Comparison of ENCODE assay signal across 16 mouse cellular contexts in genomic region chr13:101712099-101712498, GRCm38 (mm10). TPM values are rescaled to one million over a fixed set of nuclear protein-coding genes. Genes with fewer than 3 reads are reported as not detected.
A peak's percentile ranks its signal among the peaks of the same experiment; 100 is the strongest.
DNase-seq lines count a peak whose midpoint lies in the region; ATAC-seq and TF ChIP-seq lines count a peak whose summit lies in the region.
"Had no signal": no experiment of that assay in that cellular context is flagged by ENCODE, and none has a peak within 500 bp of the region (broad histone marks: within the 10 kb centered on the region; RNA-seq: fewer than 3 reads in every experiment).

No protein-coding gene starts in this region.

- H3K9me3 ChIP-seq in liver, postnatal 0 days (ENCODE audit: low read length): no peaks in the 10 kb centered on the region
- H3K9me3 ChIP-seq in liver, embryonic 12.5 days (replicated peaks): no peaks in the 10 kb centered on the region
- H3K9me3 ChIP-seq: embryonic facial prominence, embryonic 13.5 days; hindbrain, embryonic 10.5 days; liver, embryonic 15.5 days; neural tube, embryonic 12.5 days had no signal

- peaks cover 51% of the 10 kb centered on the region for H3K79me2 ChIP-seq in myocyte (ENCODE audit: control insufficient read depth, insufficient read depth)

- H3K36me3 ChIP-seq in liver, postnatal 0 days (replicated peaks; ENCODE audit: insufficient read depth, low read length): peaks cover 13% of the 10 kb centered on the region
- H3K36me3 ChIP-seq in liver, embryonic 12.5 days: peaks cover 17% of the 10 kb centered on the region
- peaks cover 23% of the 10 kb centered on the region for H3K36me3 ChIP-seq in myocyte (ENCODE audit: control insufficient read depth, insufficient read depth)
- peaks cover 1% of the 10 kb centered on the region; the same call in 1 of the 2 replicates for H3K36me3 ChIP-seq in kidney, adult 2 months (ENCODE audit: control insufficient read depth, insufficient read depth, low read length)

- intact Hi-C loops in left cerebral cortex, postnatal 25 days (cut with DNase I): no loop called here

- no peak overlapping the region for H3K4me2 ChIP-seq in liver, postnatal 0 days (ENCODE audit: low read depth, low read length)
- H3K4me2 ChIP-seq in liver, embryonic 12.5 days: no peak overlapping the region
- H3K4me2 ChIP-seq in myocyte (ENCODE audit: low read depth): no peak overlapping the region
- H3K4me2 ChIP-seq: embryonic facial prominence, embryonic 13.5 days; liver, embryonic 15.5 days; neural tube, embryonic 12.5 days had no signal

- no peak overlapping the region for H3K9ac ChIP-seq in liver, postnatal 0 days (replicated peaks)
- no peak overlapping the region for H3K9ac ChIP-seq in liver, embryonic 12.5 days
- H3K9ac ChIP-seq: embryonic facial prominence, embryonic 13.5 days; liver, embryonic 15.5 days; neural tube, embryonic 12.5 days had no signal

- no peak for TF ChIP-seq POLR2A in myocyte (IDR thresholded peaks at IDR 0.05; ENCODE audit: insufficient read length, low read depth)
- no peak for TF ChIP-seq POLR2A in kidney, adult 2 months (IDR thresholded peaks at IDR 0.05; ENCODE audit: low read depth, low read length)

- WGBS in liver, postnatal 0 days (ENCODE audit: insufficient replicate concordance): 71% methylated on average over 9 of the region's 9 CpGs
- 82% methylated on average over 9 of the region's 9 CpGs for WGBS in liver, embryonic 12.5 days (ENCODE audit: insufficient replicate concordance)
- 64% methylated on average over 9 of the region's 9 CpGs for WGBS in kidney, adult 2 months

- no peaks in the 10 kb centered on the region for H3K4me1 ChIP-seq in liver, postnatal 0 days (ENCODE audit: insufficient read depth)
- 0 out of 2 replicates have a peak, but pooled peaks cover 4% of the 10 kb centered on the region for H3K4me1 ChIP-seq in liver, embryonic 12.5 days
- H3K4me1 ChIP-seq in kidney, adult 2 months (ENCODE audit: control insufficient read depth, insufficient read depth, low read length): peaks cover 20% of the 10 kb centered on the region
- H3K4me1 ChIP-seq: hindbrain, embryonic 10.5 days; neural tube, embryonic 12.5 days had no signal

- TF ChIP-seq CTCF in liver, postnatal 0 days (IDR thresholded peaks at IDR 0.05; ENCODE audit: low read depth): no peak
- TF ChIP-seq CTCF in kidney, adult 2 months (conservative IDR thresholded peaks at IDR 0.05; ENCODE audit: insufficient read depth, insufficient read length, low read depth, low read length): no peak

- H3ac ChIP-seq in myocyte (ENCODE audit: control insufficient read depth, insufficient read length): no peak overlapping the region

- ATAC-seq in liver, postnatal 0 days: no peak
- no peak for ATAC-seq in liver, embryonic 12.5 days
- ATAC-seq in common myeloid progenitor, adult 5-6 weeks (replicated peaks; ENCODE audit: low read depth, poor library complexity, severe bottlenecking): 0 out of 2 replicates have a peak, but pooled peaks have one; percentile 24

- peak; percentile 42 for DNase-seq in adrenal gland, postnatal 14 days
- no peak for DNase-seq in adrenal gland, postnatal 10 days
- no peak for DNase-seq in liver, postnatal 0 days
- no peak for DNase-seq in left cerebral cortex, postnatal 25 days (ENCODE audit: low spot score in 2 of 2)
- no peak for DNase-seq in kidney, adult 2 months
- DNase-seq: cerebellum, adult 8-10 months; layer of hippocampus, postnatal 36 days; lung, postnatal 14 days; thymus, postnatal 4 days had no signal

- TF ChIP-seq EP300 in liver, postnatal 0 days (IDR thresholded peaks at IDR 0.05; ENCODE audit: low read depth): peak; percentile 29; the same call in 1 of the 2 replicates

- H3K27ac ChIP-seq in liver, postnatal 0 days (ENCODE audit: low read depth): no peak overlapping the region
- H3K27ac ChIP-seq in liver, embryonic 12.5 days: no peak overlapping the region
- H3K27ac ChIP-seq in kidney, adult 2 months (ENCODE audit: insufficient read depth, low read depth, low read length): no peak overlapping the region
- H3K27ac ChIP-seq: hindbrain, embryonic 10.5 days; liver, embryonic 15.5 days; neural tube, embryonic 12.5 days had no signal

- H3K27me3 ChIP-seq in liver, postnatal 0 days (ENCODE audit: insufficient read depth, low read length): no peaks in the 10 kb centered on the region
- no peaks in the 10 kb centered on the region for H3K27me3 ChIP-seq in liver, embryonic 12.5 days (replicated peaks)
- no peaks in the 10 kb centered on the region for H3K27me3 ChIP-seq in myocyte (ENCODE audit: control insufficient read depth, insufficient read depth, insufficient read length)
- H3K27me3 ChIP-seq in kidney, adult 2 months (replicated peaks; ENCODE audit: control insufficient read depth, insufficient read depth, low read length): no peaks in the 10 kb centered on the region
- H3K27me3 ChIP-seq: embryonic facial prominence, embryonic 13.5 days; liver, embryonic 15.5 days; neural tube, embryonic 12.5 days had no signal

- no peak overlapping the region for H3K4me3 ChIP-seq in liver, postnatal 0 days (ENCODE audit: low read depth, low read length)
- H3K4me3 ChIP-seq in liver, embryonic 12.5 days: no peak overlapping the region
- H3K4me3 ChIP-seq in myocyte: no peak overlapping the region
- no peak overlapping the region for H3K4me3 ChIP-seq in kidney, adult 2 months (ENCODE audit: insufficient read depth, low read depth, low read length)
- H3K4me3 ChIP-seq: embryonic facial prominence, embryonic 13.5 days; hindbrain, embryonic 10.5 days; liver, embryonic 15.5 days; neural tube, embryonic 12.5 days had no signal

TF ChIP-seq in myocyte, 11 proteins besides CTCF, POLR2A, EP300 and RAD21:
- TF ChIP-seq CEBPB (IDR thresholded peaks at IDR 0.05; ENCODE audit: insufficient read depth, poor library complexity, severe bottlenecking) (peak; percentile 96), SRF (IDR thresholded peaks at IDR 0.05; ENCODE audit: control insufficient read depth, insufficient read length, low read depth) (no peak), E2F4 (IDR thresholded peaks at IDR 0.05; ENCODE audit: insufficient read depth) (no peak), TCF3 (IDR thresholded peaks at IDR 0.05; ENCODE audit: insufficient read length, low read depth) (no peak)
TF ChIP-seq in myocyte: peak in this region for 1.

RNA-seq across cellular contexts. Expression of gene Pik3r1, which starts 55.9 kb away (rescaled TPM):
- total RNA-seq in adrenal gland, postnatal 14 days (2021): 109 and 110 TPM in 2 replicates
- total RNA-seq in adrenal gland, postnatal 10 days (2021): 10 to 100 TPM; 82.7 to 83.1 TPM
- polyA plus RNA-seq in liver, postnatal 0 days (2015; fragmentation: Nextera tagmentation; extraction: Ambion mirVana): 18.0 and 18.5 TPM in 2 replicates
- 17.2 and 22.0 TPM in 2 replicates for polyA plus RNA-seq in liver, embryonic 12.5 days (2016; fragmentation: Nextera tagmentation; extraction: Ambion mirVana)
- total RNA-seq in common myeloid progenitor, adult 5-6 weeks (2017): 114 and 116 TPM in 2 replicates
- 6.8 TPM for polyA plus RNA-seq in myocyte (2012; fragmentation: generic; extraction: Trizol)
- total RNA-seq in left cerebral cortex, postnatal 25 days (2021): 100 to 1,000 TPM; 144 to 146 TPM
- polyA plus RNA-seq in kidney, adult 2 months (2012; rRNA removed): 17.1 and 21.2 TPM in 2 replicates
